Mouse (Mus musculus): ENCODE data around the gene Tmem198.

Gene Tmem198

GRCm38 (mm10) chr1:75490785-75491551, 11.6 kb downstream of the Tmem198 start:
- no peak for DNase-seq (ENCODE audit: low spot score)

GRCm38 (mm10) chr1:75492579-75493170, 13.3 kb downstream of the Tmem198 start:
- DNase-seq (ENCODE audit: low spot score): no peak

DNA sequence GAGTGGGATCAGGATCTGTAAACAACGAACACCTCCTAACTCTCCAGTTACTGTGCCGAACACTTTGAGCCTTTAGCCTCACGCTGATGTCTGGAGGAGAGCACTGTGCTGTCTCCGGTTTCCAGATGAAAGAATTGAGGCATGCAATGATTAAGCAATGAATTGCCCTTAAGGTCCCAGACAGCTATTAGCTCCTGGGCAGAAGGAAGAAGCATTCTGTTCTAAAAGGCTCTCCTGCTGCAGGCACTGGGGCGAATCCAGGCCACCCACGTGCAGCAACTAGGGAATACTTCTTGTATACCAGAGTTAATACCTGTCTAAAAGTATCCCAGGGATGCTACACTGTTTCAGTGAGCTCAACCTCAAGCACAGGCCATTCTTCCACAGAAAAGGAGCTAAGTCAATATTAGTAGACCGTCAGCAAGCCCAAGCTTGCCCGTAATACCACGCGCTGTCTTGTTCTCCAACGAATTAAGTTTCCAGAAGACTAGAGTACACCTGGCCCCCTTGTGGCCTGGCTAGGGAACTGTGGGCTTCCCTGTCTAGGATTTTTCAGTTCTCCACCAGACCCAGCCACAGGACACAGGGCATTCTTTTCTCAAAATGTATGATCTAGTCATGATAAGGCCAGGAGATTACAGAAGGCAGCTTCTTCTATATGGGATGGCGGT, 15.7 kb downstream of the Tmem198 start:
- no peak for DNase-seq (ENCODE audit: low spot score)

GRCm38 (mm10) chr1:75498897-75499296, 19.6 kb downstream of the Tmem198 start:
- no peak for DNase-seq (ENCODE audit: low spot score)

DNA sequence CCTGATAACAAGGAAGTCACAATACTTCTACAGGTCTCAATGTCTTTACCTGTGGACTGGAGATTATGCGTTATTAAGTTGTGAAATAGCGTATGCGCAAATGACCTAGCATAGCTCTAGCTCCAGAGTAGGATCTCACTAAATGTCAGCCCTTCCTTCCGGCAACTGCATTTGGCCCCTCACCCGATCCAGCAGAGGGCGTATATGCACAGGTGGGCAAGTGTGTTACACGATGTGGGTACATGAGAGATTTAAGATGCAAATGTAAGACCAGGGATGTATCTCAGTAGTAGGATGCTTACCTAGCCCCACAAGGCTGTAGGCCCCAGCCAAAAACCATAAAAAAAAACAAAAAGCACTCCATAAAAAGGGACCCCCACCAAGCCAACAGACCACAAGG, 20.1 kb downstream of the Tmem198 start:
- no peak for DNase-seq (ENCODE audit: low spot score)

DNA sequence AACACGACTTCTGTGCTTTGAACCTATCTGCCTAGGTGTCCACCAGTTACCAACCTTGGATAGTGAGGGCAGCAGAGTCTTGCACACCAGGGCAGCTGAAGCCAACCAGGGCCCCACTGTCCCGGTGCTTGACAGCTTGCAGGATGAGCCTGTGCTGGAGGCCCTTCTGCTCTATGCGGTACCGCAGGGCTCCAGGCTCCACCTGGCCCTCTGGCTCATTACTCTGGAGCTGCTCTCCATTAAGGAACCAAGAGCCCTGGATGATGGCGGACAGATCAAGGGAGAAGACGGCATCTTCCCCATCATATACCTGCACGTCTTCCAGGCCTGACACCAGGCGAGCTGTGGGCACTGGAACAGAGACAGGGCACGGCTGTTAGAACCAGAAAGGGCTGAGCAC, 22.6 kb downstream of the Tmem198 start:
- no peak for DNase-seq (ENCODE audit: low spot score)

DNA sequence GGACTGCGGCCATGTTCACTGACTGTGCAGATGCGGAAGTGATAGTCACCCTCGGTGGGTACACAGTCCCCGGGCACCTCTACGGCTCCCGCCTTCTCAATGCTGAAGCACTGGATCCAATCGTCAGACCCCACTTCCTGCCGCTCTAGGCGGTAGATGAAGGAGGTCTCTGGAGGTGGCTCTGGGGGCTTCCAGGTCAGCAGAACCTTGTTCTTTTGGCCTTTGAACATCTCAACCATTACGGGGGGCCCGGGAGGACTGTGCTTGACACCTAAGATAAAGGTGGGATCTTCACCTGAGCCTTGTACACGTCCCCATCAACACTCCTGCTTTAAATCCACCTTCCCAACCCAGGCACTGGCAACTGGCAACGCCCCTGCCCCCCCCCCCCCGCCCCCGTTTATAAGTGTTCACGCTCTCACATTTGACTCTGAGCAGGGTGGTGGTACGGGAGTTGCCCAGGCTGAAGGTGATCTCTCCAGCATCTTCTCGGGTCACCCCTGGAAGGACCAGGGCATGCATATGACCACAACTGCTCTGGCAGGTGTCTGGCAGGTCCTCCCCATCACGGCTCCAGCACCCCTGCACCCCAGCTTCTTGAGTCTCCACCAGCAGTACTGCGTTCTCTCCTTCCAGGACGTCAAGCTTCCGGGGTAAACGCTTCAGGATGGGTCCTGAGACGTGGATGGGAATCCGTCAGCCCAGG, 23.8 kb downstream of the Tmem198 start:
- no peak for DNase-seq (ENCODE audit: low spot score)

GRCm38 (mm10) chr1:75503651-75503980, 24.3 kb downstream of the Tmem198 start:
- no peak for DNase-seq (ENCODE audit: low spot score)

GRCm38 (mm10) chr1:75504256-75505045, 25.1 kb downstream of the Tmem198 start:
- no peak for DNase-seq (ENCODE audit: low spot score)

- peak; percentile 83 for DNase-seq (ENCODE audit: low spot score)
Observed at GRCm38 (mm10) chr1:75505159-75505955, 26.0 kb downstream of the Tmem198 start.

- peak; percentile 84 for DNase-seq (ENCODE audit: low spot score)
Observed at GRCm38 (mm10) chr1:75505956-75506831, 26.9 kb downstream of the Tmem198 start, which contains the start of gene Obsl1. Gene Obsl1, minus strand, starts transcription at chr1:75506452.

DNA sequence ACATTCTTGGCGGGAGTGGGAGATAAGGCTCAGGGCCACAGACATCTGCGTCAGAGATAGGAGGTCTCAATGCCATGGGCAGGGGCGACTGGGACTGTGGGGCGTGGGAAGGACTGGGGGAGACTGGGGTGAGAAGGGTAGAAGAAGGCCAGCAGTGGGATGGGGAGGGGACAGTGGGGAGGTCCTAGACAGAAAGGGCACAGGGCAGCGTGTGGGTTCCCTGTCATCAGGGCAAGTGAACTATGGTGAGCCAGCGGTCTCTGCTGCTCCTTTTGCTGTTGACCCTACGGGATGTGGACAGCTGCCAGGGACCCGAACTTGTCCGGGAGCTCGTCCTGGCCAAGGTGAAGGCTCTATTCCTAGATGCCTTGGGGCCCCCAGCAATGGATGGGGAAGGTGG, 27.7 kb downstream of the Tmem198 start, which contains the start of gene Inha:
Gene Inha (plus strand): TSS at position 72 of the 400 bp plus-strand sequence.
- DNase-seq (ENCODE audit: low spot score): peak; percentile 73

- DNase-seq (ENCODE audit: low spot score): peak; percentile 77
Observed at GRCm38 (mm10) chr1:75509586-75509985, 30.3 kb downstream of the Tmem198 start.

DNA sequence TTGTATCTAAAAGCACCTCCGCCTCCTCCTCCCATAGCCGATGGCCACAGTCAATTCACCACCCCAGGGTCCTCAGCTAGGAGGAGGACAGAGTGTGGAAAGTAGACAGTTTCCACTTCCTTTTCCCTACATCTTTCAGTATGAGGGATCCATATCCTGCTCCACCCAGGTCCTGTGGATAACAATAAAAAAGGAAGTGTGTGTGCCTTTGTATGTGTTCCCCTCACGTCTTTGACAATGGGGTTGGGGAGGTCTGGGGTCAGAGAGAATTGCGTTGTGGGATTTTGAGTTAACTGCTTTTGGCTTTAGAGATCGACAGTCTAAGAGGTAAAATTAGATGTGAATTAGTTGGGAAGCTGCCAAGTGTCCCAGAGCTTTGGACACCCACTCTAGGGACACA, 30.8 kb downstream of the Tmem198 start:
- no peak for DNase-seq (ENCODE audit: low spot score)

GRCm38 (mm10) chr1:75511437-75512210, 32.3 kb downstream of the Tmem198 start:
- no peak for DNase-seq (ENCODE audit: low spot score)

- DNase-seq (ENCODE audit: low spot score): no peak
Observed at GRCm38 (mm10) chr1:75512550-75512949, 33.2 kb downstream of the Tmem198 start.

DNA sequence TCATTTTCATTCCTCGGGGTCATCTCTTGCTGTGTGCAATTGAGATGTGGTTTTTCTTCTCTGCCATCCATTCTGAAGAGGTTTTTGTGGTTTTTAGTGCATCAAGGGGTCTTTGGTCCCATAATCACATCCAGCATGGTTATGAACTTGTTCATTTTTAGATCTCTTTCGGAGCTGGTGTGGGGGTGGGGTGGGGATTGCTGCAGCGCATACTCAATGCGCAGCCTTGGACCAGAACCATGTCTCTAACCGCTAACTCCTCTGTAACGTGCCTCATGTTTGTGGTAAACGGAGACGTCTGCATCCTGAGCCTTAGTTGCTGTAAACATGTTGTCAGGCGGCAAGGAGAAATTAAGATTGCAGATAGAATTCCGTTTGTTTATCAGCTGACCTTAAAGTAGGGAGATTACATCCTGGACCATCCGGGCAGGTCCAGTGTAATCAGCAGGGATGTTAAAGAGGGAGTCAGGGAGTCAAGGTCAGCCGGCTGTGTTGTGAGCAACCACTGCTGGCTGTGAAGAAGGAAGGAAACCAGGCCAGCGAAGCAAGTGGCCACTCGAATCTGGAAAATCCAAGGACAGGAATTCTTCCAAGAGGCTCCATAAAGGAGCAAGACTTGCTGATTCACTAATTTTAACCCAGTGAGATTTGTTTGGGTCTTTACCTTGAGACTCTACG, 37.5 kb downstream of the Tmem198 start:
- DNase-seq (ENCODE audit: low spot score): peak; percentile 73

DNA sequence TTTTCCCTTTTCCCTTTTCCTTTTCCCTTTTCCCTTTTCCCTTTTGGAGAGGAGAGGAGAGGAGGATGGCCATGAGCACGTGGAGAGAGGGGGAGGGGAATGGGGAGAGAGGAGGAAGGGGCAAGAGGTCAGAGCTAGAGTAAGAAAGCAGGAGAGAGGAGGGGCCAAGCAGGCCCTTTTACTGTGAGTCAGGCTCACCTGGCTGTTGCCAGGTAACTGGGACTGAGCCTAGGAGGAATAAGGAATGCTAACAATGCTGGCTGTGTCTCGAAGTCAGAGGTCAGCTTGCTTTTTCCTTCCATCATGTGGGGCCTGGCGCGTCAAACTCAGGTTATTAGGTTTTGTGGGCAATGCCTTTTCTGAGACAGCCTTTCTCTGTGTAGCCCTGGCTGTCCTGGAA, 38.7 kb downstream of the Tmem198 start:
- no peak for DNase-seq (ENCODE audit: low spot score)

Measured in testis, postnatal 10 days (tissue).